Mouse (Mus musculus) activated CD4-positive, CD25-positive, alpha-beta regulatory T cell, adult 9 weeks (primary cell): Measurements from ENCODE around the gene Bax. TPM values are rescaled to one million over a fixed set of nuclear protein-coding genes. Genes with fewer than 3 reads are reported as not detected.

Source experiments
- polyA plus RNA-seq: library from polyadenylated mRNA; unstranded; fragments of 100-300 nt; shearing (Covaris generic); gene quantifications from one replicate; pipeline ENCODE4 v1.2.1, GENCODE M21; 2017

Bax gene
- 249 TPM for polyA plus RNA-seq

DNA sequence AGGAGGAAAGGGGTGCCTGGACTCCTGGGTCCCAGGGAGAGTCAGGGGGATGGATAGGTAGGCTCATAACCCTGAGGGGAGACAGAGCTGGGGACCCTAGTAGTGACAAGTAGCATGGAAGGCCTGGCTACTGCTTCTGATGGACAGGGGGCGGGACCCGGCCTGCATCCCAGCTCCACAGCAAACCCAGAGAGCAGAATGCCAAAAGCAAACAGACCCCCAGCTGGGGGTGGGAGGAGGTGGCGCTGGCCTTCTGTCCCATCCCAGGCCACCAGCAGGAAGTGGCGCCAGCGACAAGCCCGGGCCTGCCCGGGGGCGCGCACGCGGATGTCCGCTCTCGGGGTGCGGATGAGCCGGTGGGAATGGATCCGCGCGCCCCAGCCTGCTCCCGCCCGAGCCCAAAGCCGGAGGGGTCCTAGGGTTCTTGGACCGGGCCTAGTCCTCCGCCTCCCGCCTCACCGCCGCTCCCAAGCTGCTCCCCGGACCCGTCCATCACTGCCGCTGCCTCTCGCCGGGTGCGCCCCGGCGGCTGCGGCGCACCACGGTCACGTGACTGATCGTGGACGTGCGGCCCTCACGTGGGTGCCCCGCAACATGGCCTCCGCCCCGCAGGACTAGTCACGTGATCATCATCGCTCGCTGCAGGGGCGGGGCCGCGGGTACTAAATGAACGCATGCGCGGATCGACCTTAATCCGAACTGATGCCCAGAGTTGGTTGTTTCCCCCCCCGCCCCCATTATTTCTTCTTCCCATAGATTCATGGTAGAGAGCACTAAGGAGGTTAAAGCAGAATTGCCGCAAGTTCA lies at the start of gene Bax:
TSS of gene Bax (minus strand) at position 616 of the 807 bp plus-strand sequence.

DNA sequence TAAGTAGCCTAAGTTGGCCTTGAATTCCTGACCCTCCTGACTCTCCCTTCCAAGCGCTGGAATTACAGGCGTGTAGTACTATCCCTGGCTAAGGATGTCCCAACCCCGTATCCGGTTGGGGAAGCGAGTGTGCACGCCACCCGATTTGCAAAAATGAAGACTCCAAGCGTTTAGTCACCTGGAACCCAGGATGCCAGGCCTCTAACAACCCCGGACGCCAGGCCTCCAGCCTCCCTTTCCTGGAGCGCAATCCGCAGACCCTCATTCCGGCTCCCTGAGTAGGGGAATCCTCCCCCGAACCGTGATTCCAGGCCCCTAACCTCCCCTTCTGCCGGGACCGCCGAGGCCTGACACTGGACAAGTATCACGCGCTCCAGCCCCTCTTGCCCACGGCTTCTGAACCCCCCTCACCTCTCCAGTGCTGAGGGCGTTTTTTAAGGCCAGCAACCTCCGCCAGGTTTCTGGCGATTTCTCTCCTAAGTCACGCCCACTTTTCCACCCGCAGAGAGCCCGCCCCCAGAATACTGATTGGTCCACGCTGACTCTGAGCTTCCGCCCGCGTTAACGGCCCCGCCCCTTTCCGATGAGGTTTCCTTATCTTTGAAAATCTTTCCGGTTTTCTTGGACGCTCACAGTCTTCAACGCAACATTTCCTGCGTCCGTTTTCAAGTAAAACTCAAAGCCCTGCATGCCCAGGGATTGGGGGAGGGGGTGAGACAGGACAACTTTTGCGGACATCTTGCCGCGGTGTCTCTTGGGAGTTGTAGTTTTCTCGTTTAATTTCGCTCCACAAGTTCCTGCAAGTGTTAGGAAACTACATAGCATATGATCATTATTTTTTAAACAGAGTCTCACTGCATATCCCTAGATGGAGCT lies 43.5 kb upstream of the Bax start, which contains the start of gene Nucb1:
TSS of gene Nucb1 (minus strand) at position 495 of the 876 bp plus-strand sequence.

DNA sequence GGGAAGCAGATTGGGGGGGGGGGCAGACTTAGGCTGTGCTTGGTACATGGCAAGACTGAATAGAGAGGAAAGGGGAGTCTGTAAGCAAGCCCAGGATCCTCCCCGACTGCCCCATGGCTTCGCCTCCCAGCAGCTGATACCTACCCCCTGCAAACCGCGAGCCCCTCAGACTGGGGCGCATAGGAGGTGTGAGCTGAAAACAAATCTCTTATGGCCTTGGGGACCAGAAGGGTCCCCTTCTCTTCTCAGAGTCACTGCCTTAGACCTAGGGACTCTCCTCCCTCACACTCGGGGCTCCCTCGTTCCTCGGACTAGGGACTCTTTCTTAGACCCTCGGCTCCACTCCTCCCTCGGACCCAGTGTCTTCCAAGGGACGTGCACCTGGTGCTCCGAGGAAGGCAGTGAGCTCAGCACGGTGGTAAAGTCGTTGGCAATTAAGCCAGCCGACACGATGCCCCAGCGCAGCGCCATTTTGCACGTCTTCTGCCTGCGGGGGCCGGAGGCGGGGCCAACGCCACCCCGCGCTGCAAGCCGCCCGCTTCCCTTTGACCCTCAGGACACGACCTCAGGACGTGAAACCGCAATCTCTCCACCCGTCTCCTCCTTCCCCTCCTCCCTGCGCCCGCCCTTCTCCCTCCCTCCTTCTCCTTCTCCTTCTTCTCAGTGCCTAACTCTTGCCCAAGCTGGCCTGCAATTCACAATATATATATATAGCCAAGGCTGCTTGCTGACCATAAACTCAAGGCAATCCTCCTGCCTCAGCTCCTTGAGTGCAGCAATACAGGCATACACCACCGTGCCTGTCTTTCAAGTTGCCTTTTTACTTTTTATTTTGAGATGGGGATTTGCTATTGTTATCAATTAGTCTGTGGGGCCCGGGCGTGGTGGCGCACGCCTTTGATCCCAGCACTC lies 21.9 kb upstream of the Bax start, which contains the start of gene Dhdh:
TSS of gene Dhdh (minus strand) at position 513 of the 912 bp plus-strand sequence.

DNA sequence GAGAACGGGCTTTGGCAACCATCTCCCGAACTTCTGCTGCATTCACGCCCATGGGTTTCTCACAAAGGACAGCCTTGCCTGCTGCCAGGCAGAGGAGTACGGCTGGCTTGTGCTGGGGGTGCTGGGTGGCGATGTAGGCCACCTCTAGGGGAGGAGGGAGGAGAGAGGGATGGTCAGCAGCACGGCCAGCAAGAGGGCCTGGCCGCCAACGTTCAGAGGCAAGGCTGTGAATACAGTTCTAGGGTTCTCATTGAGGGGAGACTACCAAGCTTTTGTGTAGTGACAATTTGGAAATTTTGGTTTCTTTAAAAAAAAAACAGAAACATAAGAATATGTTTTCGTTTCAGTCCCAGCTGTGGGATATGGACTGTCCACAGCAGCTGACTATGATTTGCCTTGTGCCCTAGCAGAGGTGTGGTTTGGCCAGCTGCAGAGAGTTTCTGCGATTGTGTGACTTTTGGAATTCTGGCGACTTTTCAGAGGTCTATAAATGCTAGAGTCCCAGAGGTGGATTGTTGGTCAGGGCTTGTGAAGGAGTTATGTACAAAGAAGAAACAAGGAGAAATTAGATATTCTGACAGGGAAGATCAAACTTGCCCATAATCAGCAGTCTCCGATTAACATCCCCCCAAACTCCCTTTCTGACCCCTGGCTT lies 20.2 kb upstream of the Bax start, which contains the start of gene Gm45808:
TSS of gene Gm45808 (minus strand) at position 51 of the 655 bp plus-strand sequence.

DNA sequence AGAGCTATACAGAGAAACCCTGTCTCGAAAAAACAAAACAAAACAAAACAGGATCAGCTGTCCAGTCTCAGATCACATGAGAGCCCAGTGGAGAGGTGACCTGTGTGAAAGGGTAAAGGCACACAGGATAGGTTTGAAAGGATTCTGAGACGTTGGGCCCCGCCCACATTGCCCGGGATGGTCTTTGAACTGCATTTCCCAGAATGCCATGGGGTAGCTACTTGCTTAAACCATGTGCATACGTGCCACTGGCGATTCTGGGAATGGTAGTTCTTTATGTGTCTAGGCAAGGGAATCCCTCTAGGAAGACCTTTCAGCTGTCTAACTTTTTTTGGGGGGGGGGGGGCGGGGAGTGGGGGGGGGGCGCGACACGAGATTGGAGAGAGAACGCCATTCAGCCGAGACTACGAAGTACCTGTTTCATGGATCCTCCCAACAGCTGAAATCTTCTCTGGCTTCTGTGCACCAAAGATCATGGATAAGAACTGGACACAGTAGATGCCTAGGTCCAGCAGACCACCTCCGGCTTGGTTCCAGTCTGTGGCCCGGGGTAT lies 14.8 kb upstream of the Bax start, which contains the start of gene Tulp2:
TSS of gene Tulp2 (plus strand) at position 504 of the 554 bp plus-strand sequence.

DNA sequence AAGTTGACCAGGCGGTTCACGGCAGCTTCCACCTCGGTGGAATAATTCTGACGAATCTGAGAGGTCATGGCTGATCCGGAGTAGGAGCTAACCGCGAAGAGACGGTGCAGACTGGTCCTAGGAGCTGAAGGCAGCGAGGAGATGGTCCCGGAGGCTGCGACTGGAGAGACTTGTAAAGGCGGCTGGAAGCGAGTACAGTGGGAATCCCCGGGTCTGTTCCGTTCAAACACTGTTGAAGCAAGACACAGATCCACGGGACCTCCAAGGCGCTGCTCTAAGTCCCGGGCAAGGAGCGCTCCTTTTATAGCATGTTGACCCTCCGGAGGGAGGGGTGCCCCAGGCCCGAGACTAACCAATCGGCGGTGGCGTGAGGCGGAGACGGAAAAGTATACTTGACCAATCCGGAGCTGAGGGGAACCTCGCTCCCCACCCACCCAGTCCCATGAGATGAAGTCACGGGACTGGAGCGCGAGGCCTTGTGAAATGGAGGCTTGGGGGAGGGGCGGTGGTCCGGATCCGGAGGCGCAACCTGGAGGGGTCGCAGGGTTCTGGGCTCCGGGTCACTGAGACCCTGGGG lies 7.0 kb downstream of the Bax start, which contains the start of gene Ftl1:
TSS of gene Ftl1 (minus strand) at position 321 of the 577 bp plus-strand sequence.

DNA sequence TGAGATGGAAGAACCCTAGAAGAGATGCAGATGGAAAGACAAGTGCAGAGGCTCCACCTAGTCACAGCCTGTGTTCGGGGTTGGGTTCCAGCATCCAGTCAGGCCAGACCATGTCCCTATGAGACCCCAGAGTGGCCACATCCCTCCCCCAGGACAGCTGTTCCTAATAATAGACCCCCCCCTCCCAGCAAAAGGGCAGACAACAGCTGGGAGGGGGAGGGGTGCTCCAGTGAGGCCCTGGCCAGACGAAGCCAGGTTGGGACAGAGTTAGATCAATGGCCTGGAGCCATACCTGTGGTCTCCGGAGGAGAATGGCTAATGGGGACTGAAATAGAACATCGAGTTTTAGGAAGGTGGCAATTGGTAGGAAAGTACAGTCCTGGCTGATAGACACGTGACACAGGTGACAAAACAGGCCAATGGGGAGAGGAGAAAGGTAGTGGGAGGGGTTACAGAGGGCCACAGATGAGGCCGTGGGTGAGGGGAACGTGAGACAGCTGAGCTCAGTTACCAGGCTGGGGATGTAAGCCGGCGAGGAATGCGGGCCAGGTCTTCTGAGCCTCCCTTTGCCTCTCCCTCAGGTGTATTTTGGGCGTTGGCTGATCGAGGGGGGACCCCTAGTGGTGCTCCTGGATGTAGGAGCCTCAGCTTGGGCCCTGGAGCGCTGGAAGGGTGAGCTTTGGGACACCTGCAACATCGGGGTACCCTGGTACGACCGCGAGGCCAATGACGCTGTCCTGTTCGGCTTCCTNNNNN lies 29.0 kb downstream of the Bax start, which contains the start of gene Ruvbl2:
TSS of gene Ruvbl2 (minus strand) at position 576 of the 756 bp plus-strand sequence.

DNA sequence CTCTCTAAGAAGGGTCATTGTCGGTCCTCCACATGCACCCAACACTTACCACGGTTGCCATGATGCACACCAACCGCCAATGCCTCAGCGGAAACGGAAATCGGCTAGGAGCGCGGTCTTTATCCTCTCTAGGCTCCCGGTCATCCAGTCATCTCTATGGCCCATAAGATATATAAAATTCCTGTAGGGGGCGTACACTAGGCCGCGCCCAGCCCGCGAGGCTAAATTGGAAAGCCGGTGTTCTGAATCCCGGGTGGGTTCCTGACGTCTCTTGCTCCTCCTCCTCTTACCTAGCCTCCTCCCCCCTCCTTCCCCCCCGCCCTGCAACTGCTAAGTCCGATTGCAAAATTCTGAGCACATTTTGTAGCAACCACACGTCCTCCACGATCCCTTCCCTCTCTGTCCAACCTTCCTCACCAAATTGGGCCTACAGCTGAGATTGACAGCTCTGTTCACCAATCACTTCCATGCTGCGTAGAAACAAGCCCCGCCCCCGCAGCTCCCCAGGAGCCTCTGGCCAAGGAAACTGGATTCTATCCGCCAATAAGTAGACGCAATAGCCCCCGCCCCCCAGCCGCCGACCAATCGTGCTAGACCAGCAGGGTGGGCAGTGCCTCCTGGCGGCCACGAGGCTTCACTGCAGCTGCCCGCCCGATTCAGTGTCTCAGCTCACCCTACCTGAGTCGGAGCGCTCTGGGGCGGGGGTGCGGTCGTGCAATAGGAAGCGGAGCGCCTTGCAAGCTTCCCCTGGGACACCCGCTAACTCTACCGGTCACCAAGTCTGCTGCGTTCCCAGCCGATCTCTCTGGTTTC lies 32.3 kb downstream of the Bax start, which contains the start of gene Gys1:
TSS of gene Gys1 (plus strand) at position 642 of the 813 bp plus-strand sequence.

DNA sequence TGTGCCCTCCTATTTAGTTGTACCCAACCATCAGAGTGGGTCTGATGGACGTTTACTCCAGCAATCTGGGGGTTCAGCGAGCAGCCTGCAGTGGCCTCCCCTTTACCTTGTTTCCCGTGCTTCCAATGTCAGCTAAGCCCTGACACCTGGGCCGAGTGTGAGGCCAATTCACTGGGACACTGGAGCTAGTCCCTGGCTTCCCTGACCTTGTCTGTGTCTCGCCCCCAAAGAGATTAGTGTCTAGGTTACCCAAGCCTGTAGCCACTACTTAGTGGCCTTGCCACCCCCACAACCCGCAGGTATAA lies 46.1 kb downstream of the Bax start, which contains the start of gene Lhb:
TSS of gene Lhb (plus strand) at position 206 of the 305 bp plus-strand sequence.

DNA sequence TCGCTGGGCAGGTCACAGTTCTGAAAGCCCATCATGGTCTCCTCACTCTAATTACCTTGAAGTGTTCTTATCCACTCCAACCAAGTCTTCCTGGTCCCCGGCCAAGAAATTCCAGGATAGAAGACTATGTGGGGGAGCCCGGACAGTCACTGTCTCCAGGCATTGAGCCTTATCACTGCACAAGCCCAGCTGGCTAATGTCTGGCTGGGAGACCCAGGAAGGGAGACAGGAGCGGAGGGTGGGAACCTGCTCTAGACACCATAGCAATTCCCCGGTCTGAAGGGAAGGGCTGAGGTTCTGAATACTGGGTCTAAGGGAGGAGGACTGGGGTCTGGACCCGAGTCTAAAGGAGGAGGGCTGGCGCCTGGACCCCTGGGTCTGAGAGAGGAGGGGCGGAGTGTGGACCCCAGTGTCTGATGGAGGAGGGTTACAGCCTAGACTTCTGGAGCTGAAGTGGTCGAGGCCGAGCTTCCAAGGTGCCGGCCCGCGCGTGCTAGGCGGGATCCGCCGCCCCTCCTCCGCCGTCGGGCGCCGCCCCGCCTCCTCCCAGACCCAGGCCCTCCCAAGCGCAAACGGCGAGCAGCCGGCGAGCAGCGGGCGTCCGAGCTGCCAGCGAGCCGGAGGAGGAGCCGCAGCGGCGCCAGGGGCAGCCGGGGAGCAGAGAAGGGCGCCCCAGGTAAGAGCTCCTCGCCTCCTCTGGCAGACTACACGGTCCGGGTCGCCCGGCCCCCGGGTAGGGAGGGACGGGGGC lies 53.4 kb downstream of the Bax start, which contains the start of gene Ntf5:
TSS of gene Ntf5 (plus strand) at position 583 of the 751 bp plus-strand sequence.

Other genes with a start within 250 kb of the Bax start
- gene Cd37, start 227.8 kb downstream of the Bax start, polyA plus RNA-seq: 641 TPM
- gene Slc6a16, start 225.8 kb downstream of the Bax start, polyA plus RNA-seq: not detected
- not detected for gene Slc6a21, start 189.4 kb downstream of the Bax start, polyA plus RNA-seq
- gene Trpm4, start 133.1 kb downstream of the Bax start, polyA plus RNA-seq: 11.7 TPM
- not detected for gene Hrc, start 131.6 kb downstream of the Bax start, polyA plus RNA-seq
- gene Ppfia3, start 99.9 kb downstream of the Bax start, polyA plus RNA-seq: 0.12 TPM
- 0.89 TPM for gene Lin7b, start 96.3 kb downstream of the Bax start, polyA plus RNA-seq
- gene Snrnp70, start 71.2 kb downstream of the Bax start, polyA plus RNA-seq: 263 TPM
- not detected for gene Kcna7, start 61.2 kb downstream of the Bax start, polyA plus RNA-seq
- 0.92 TPM for gene Ntf5, start 53.2 kb downstream of the Bax start, polyA plus RNA-seq
- gene Lhb, start 46.1 kb downstream of the Bax start, polyA plus RNA-seq: not detected
- gene Gys1, start 32.1 kb downstream of the Bax start, polyA plus RNA-seq: 19.6 TPM
- gene Ruvbl2, start 28.8 kb downstream of the Bax start, polyA plus RNA-seq: 67.2 TPM
- gene Ftl1, start 7.0 kb downstream of the Bax start, polyA plus RNA-seq: 2,196 TPM
- 1.7 TPM for gene Tulp2, start 15.0 kb upstream of the Bax start, polyA plus RNA-seq
- gene Gm45808, start 19.9 kb upstream of the Bax start, polyA plus RNA-seq: 0.88 TPM
- gene Dhdh, start 21.9 kb upstream of the Bax start, polyA plus RNA-seq: 1.0 TPM
- 289 TPM for gene Nucb1, start 43.5 kb upstream of the Bax start, polyA plus RNA-seq
- gene Ppp1r15a, start 59.4 kb upstream of the Bax start, polyA plus RNA-seq: 59.4 TPM
- 0.40 TPM for gene Plekha4, start 59.4 kb upstream of the Bax start, polyA plus RNA-seq
- gene Hsd17b14, start 88.0 kb upstream of the Bax start, polyA plus RNA-seq: 1.9 TPM
- gene Bcat2, start 103.3 kb upstream of the Bax start, polyA plus RNA-seq: 64.7 TPM
- not detected for gene Fgf21, start 148.6 kb upstream of the Bax start, polyA plus RNA-seq
- gene Fut1, start 150.4 kb upstream of the Bax start, polyA plus RNA-seq: not detected
- 0.11 TPM for gene Izumo1, start 154.9 kb upstream of the Bax start, polyA plus RNA-seq
- gene Rasip1, start 160.6 kb upstream of the Bax start, polyA plus RNA-seq: 1.2 TPM
- gene Mamstr, start 173.1 kb upstream of the Bax start, polyA plus RNA-seq: 0.72 TPM
- 0.17 TPM for gene Fut2, start 199.5 kb upstream of the Bax start, polyA plus RNA-seq
- gene Ntn5, start 217.1 kb upstream of the Bax start, polyA plus RNA-seq: not detected
- gene Sec1, start 227.5 kb upstream of the Bax start, polyA plus RNA-seq: 0.33 TPM
- gene Car11, start 232.9 kb upstream of the Bax start, polyA plus RNA-seq: 8.1 TPM
- 12.6 TPM for gene Dbp, start 238.2 kb upstream of the Bax start, polyA plus RNA-seq
- 1,812 TPM for gene Rpl18, start 248.6 kb upstream of the Bax start, polyA plus RNA-seq